Mouse (Mus musculus) layer of hippocampus, postnatal 36 days (tissue): Measurements from ENCODE around the gene Trim24. TPM values are rescaled to one million over a fixed set of nuclear protein-coding genes. Genes with fewer than 3 reads are reported as not detected.

ENCODE experiments used
- DNase-seq, 2 experiments: peaks; one replicate each; pipeline ENCODE4 v3.0.0; 2022
- total RNA-seq, 2 experiments: library from RNA; stranded (reverse); gene quantifications; 2 replicates each; pipeline ENCODE4 v1.2.3; 2021

Gene Trim24
- total RNA-seq, 2 experiments from 2014 or later = 36.9 to 39.9 TPM

GRCm38 (mm10) chr6:37863961-37864730, 6.5 kb upstream of the Trim24 start:
- DNase-seq = no peak

GRCm38 (mm10) chr6:37871137-37871851, 683 bp downstream of the Trim24 start:
- peak; percentile 43 to 55 for DNase-seq

GRCm38 (mm10) chr6:37872861-37873260, 2.2 kb downstream of the Trim24 start:
- no peak for DNase-seq

- no peak for DNase-seq
Observed at GRCm38 (mm10) chr6:37873731-37874130, 3.1 kb downstream of the Trim24 start.

GRCm38 (mm10) chr6:37878206-37878605, 7.6 kb downstream of the Trim24 start:
- DNase-seq = no peak

- no peak for DNase-seq
Observed at GRCm38 (mm10) chr6:37880586-37880985, 10.0 kb downstream of the Trim24 start.

- DNase-seq = no peak
Observed at GRCm38 (mm10) chr6:37893586-37893985, 23.0 kb downstream of the Trim24 start.

- DNase-seq = peak; percentile 30
Observed at GRCm38 (mm10) chr6:37895646-37896435, 25.2 kb downstream of the Trim24 start.

GRCm38 (mm10) chr6:37900221-37900620, 29.6 kb downstream of the Trim24 start:
- DNase-seq = no peak

- DNase-seq = no peak
Observed at GRCm38 (mm10) chr6:37901791-37902190, 31.2 kb downstream of the Trim24 start.

- no peak for DNase-seq
Observed at GRCm38 (mm10) chr6:37903810-37904209, 33.2 kb downstream of the Trim24 start.

GRCm38 (mm10) chr6:37913525-37913924, 42.9 kb downstream of the Trim24 start:
- DNase-seq = no peak

- DNase-seq = no peak
Observed at GRCm38 (mm10) chr6:37925104-37925503, 54.5 kb downstream of the Trim24 start.

- no peak for DNase-seq
Observed at GRCm38 (mm10) chr6:37926751-37927150, 56.1 kb downstream of the Trim24 start.

GRCm38 (mm10) chr6:37936498-37936897, 65.9 kb downstream of the Trim24 start:
- DNase-seq = no peak

GRCm38 (mm10) chr6:37951306-37951705, 80.7 kb downstream of the Trim24 start:
- DNase-seq = no peak

GRCm38 (mm10) chr6:37967386-37967785, 96.8 kb downstream of the Trim24 start:
- DNase-seq = no peak

- peak in 1 of 2 experiments; percentile 30 for DNase-seq
Observed at GRCm38 (mm10) chr6:38007459-38007858, 136.8 kb downstream of the Trim24 start.

- DNase-seq = no peak
Observed at GRCm38 (mm10) chr6:38012829-38013228, 142.2 kb downstream of the Trim24 start.
